11 mouse cellular contexts compared by ENCODE assay signal in genomic region chr12:27065011-27065517, GRCm38 (mm10).
DNase-seq lines count a peak whose midpoint lies in the region; ATAC-seq lines count a peak whose summit lies in the region.
"Had no signal": no experiment of that assay in that cellular context is flagged by ENCODE, and none has a peak within 500 bp of the region (broad histone marks: within the 10 kb centered on the region; RNA-seq: fewer than 3 reads in every experiment).

No protein-coding gene starts in this region.

- H3K27ac ChIP-seq in forebrain, embryonic 12.5 days, result peak overlapping the region; percentile 94
- peak overlapping the region; percentile 96 for H3K27ac ChIP-seq in midbrain, embryonic 10.5 days (replicated peaks)
- H3K27ac ChIP-seq in intestine, embryonic 15.5 days, result no peak overlapping the region

- no peaks in the 10 kb centered on the region for H3K9me3 ChIP-seq in forebrain, embryonic 12.5 days
- no peaks in the 10 kb centered on the region for H3K9me3 ChIP-seq in midbrain, embryonic 10.5 days (replicated peaks)
- H3K9me3 ChIP-seq in intestine, embryonic 15.5 days, result no peaks in the 10 kb centered on the region
- H3K9me3 ChIP-seq: heart, embryonic 12.5 days had no signal

- no peaks in the 10 kb centered on the region for H3K36me3 ChIP-seq in forebrain, embryonic 12.5 days (replicated peaks)
- H3K36me3 ChIP-seq in midbrain, embryonic 10.5 days, result no peaks in the 10 kb centered on the region
- no peaks in the 10 kb centered on the region for H3K36me3 ChIP-seq in intestine, embryonic 15.5 days
- H3K36me3 ChIP-seq: heart, embryonic 12.5 days had no signal

- H3K4me1 ChIP-seq in forebrain, embryonic 12.5 days, result peaks cover 66% of the 10 kb centered on the region
- peaks cover 74% of the 10 kb centered on the region for H3K4me1 ChIP-seq in midbrain, embryonic 10.5 days
- H3K4me1 ChIP-seq in intestine, embryonic 15.5 days (replicated peaks), result peaks cover 11% of the 10 kb centered on the region

- WGBS in forebrain, embryonic 12.5 days, result 4% methylated on average over 9 of the region's 9 CpGs
- WGBS in midbrain, embryonic 10.5 days, result 7% methylated on average over 9 of the region's 9 CpGs
- 57% methylated on average over 9 of the region's 9 CpGs for WGBS in intestine, embryonic 15.5 days

- ATAC-seq in forebrain, embryonic 12.5 days (ENCODE audit: low FRiP score), result peak; percentile 86
- ATAC-seq in erythroid progenitor cell, adult 5-6 weeks (replicated peaks; ENCODE audit: low FRiP score, poor library complexity, severe bottlenecking), result no peak
- no peak for ATAC-seq in intestine, embryonic 15.5 days

- H3K4me3 ChIP-seq in forebrain, embryonic 12.5 days (replicated peaks), result no peak overlapping the region
- peak overlapping the region; percentile 44 for H3K4me3 ChIP-seq in midbrain, embryonic 10.5 days
- no peak overlapping the region for H3K4me3 ChIP-seq in intestine, embryonic 15.5 days (replicated peaks)
- H3K4me3 ChIP-seq: heart, embryonic 12.5 days had no signal

- H3K4me2 ChIP-seq in forebrain, embryonic 12.5 days, result peak overlapping the region; percentile 39
- H3K4me2 ChIP-seq in intestine, embryonic 15.5 days (replicated peaks), result no peak overlapping the region
- H3K4me2 ChIP-seq: heart, embryonic 12.5 days had no signal

- no peaks in the 10 kb centered on the region for H3K27me3 ChIP-seq in forebrain, embryonic 12.5 days
- no peaks in the 10 kb centered on the region for H3K27me3 ChIP-seq in midbrain, embryonic 10.5 days (ENCODE audit: low read depth, poor library complexity, severe bottlenecking)
- H3K27me3 ChIP-seq in intestine, embryonic 15.5 days (replicated peaks), result no peaks in the 10 kb centered on the region
- H3K27me3 ChIP-seq: heart, embryonic 12.5 days had no signal

- DNase-seq in right cerebral cortex, postnatal 4 days, result peak; percentile 37
- DNase-seq in right cerebral cortex, postnatal 36 days (ENCODE audit: low spot score in 2 of 2), result no peak
- peak; percentile 79 for DNase-seq in midbrain, embryonic 10.5 days (ENCODE audit: low spot score)
- DNase-seq in retina, postnatal 1 day, result peak; percentile 57
- DNase-seq in frontal cortex, postnatal 36 days (ENCODE audit: low spot score in 2 of 2), result no peak
- DNase-seq: adrenal gland, postnatal 25 days; kidney, adult 2 months had no signal

- peak overlapping the region; percentile 39 for H3K9ac ChIP-seq in forebrain, embryonic 12.5 days
- H3K9ac ChIP-seq in intestine, embryonic 15.5 days, result no peak overlapping the region
- H3K9ac ChIP-seq: heart, embryonic 12.5 days had no signal

Comparison
In these comparisons a context has a peak if more than half of its experiments do, and no peak if none do; other contexts are left out.
1. DNase-seq: peak in right cerebral cortex, postnatal 4 days (single experiment), midbrain, embryonic 10.5 days (single experiment) and retina, postnatal 1 day (single experiment); none in right cerebral cortex, postnatal 36 days (0 of 2) and frontal cortex, postnatal 36 days (0 of 2).